Mouse (Mus musculus) olfactory bulb, adult 2 months (tissue): ENCODE data around the gene Siglec1. TPM values are rescaled to one million over a fixed set of nuclear protein-coding genes. Genes with fewer than 3 reads are reported as not detected.

ENCODE experiments used
- H3K27ac ChIP-seq: fragments of 200-500 bp; 2 replicates; pipeline ENCODE4 v1.5.1; 2012; ENCODE audit warnings: low read depth, low read length; ENCODE audit not compliant: insufficient read depth
- H3K4me1 ChIP-seq: fragments of 200-500 bp; 2 replicates; pipeline ENCODE4 v1.6.1; 2012; ENCODE audit warnings: low read length; ENCODE audit not compliant: control insufficient read depth, insufficient read depth
- H3K4me3 ChIP-seq: fragments of 200-500 bp; 2 replicates; pipeline ENCODE4 v1.5.1; 2012; ENCODE audit warnings: mild to moderate bottlenecking, low read depth, low read length, moderate library complexity; ENCODE audit not compliant: insufficient read depth
- CTCF ChIP-seq: fragments of 200-500 bp; IDR thresholded peaks from 2 replicates; pipeline ENCODE4 v1.5.1; 2012; ENCODE audit warnings: low read depth, mild to moderate bottlenecking, low read length, moderate library complexity; ENCODE audit not compliant: insufficient read depth
- POLR2A ChIP-seq: fragments of 200-500 bp; IDR thresholded peaks from 2 replicates; pipeline ENCODE4 v1.6.1; 2012; ENCODE audit warnings: mild to moderate bottlenecking, low read depth, low read length, moderate library complexity; ENCODE audit not compliant: insufficient read depth
- WGBS: fragments of 180-500 bp; shearing (Covaris S2); methylation state at CpG from one replicate; pipeline ENCODE4 v1.1.7; 2018; 5-methylcytosine and 5-hydroxymethylcytosine counted together
- polyA plus RNA-seq: library from polyadenylated mRNA; stranded (reverse); fragments of >200 nt; gene quantifications from 2 replicates; pipeline ENCODE4 v1.2.4, GENCODE M21; 2012; ENCODE audit warnings: low replicate concordance; ENCODE audit not compliant: missing spikeins, insufficient read depth, insufficient read length

Gene Siglec1
- not detected in 2 replicates for polyA plus RNA-seq

- 78% methylated on average over 11 of the region's 11 CpGs for whole genome bisulfite sequencing
- TF ChIP-seq POLR2A = no peak
- no peak for TF ChIP-seq CTCF
- no peaks in the 10 kb centered on the region for H3K4me1 ChIP-seq
- no peak within 1 kb of the TSS for H3K4me3 ChIP-seq
- H3K27ac ChIP-seq = no peak within 1 kb of the TSS
Observed at GRCm38 (mm10) chr2:131086667-131087390, at the start of gene Siglec1. Siglec1 (minus strand) TSS chr2:131086765.

- Histone ChIP-seq H3K27ac (no peak overlapping the region), H3K4me3 (no peak overlapping the region), H3K4me1 (no peaks in the 10 kb centered on the region)
- 83% methylated on average over 11 of the region's 11 CpGs for WGBS
- no peak for TF ChIP-seq POLR2A
- TF ChIP-seq CTCF = no peak
Observed at GRCm38 (mm10) chr2:131135521-131136139, 49.1 kb upstream of the Siglec1 start.

DNA sequence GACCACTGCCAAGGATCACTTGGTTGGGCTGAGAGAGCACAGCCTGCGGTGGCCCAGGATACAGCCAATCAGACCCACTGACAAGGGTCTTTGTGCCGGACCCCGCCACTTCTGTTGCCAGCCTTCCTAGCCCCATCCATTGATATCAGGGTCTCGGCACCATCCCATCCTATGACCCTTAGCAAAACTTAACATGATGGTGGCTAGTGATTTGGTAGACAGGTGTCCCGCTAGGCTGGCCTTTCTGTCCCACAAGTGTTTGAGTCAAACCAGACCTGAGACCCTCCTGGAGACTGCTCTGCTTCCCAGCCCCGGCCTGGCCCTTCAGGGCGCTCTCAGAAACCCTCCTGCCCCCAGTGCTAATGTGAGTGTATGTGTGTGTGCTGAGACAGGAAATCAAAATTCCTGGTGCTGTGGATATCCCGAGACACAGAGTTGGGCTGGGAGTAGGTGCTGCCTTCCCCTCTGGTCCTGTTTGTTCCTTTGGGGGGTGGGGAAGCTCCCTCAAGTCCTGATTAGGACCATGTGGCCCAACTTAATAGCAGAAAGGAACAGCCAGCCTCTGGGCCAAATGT is 48.3 kb upstream of the Siglec1 start:
- WGBS = 85% methylated on average over 8 of the region's 8 CpGs
- TF ChIP-seq POLR2A = no peak
- no peak for TF ChIP-seq CTCF
- H3K27ac ChIP-seq = no peak overlapping the region
- no peaks in the 10 kb centered on the region for H3K4me1 ChIP-seq
- H3K4me3 ChIP-seq = no peak overlapping the region

- 64% methylated on average over 1 of the region's 1 CpGs for WGBS
- Histone ChIP-seq H3K4me3 (no peak overlapping the region), H3K27ac (no peak overlapping the region), H3K4me1 (no peaks in the 10 kb centered on the region)
- TF ChIP-seq POLR2A = no peak
- no peak for TF ChIP-seq CTCF
Observed at GRCm38 (mm10) chr2:131134381-131134780, 47.8 kb upstream of the Siglec1 start.

- H3K4me1 ChIP-seq = no peaks in the 10 kb centered on the region
- no peak for TF ChIP-seq CTCF
- TF ChIP-seq POLR2A = no peak
- no peak within 1 kb of the TSS for H3K27ac ChIP-seq
- WGBS = 88% methylated on average over 9 of the region's 9 CpGs
- no peak within 1 kb of the TSS for H3K4me3 ChIP-seq
Observed at GRCm38 (mm10) chr2:131132930-131133547, 46.5 kb upstream of the Siglec1 start, which contains the start of gene Gm11037. Gm11037 (plus strand) TSS chr2:131133497.

- Histone ChIP-seq H3K4me3 (no peak overlapping the region), H3K4me1 (peaks cover 4% of the 10 kb centered on the region), H3K27ac (no peak overlapping the region)
- no peak for TF ChIP-seq POLR2A
- TF ChIP-seq CTCF = no peak
- 86% methylated on average over 10 of the region's 10 CpGs for WGBS
Observed at GRCm38 (mm10) chr2:131132111-131132888, 45.7 kb upstream of the Siglec1 start.

DNA sequence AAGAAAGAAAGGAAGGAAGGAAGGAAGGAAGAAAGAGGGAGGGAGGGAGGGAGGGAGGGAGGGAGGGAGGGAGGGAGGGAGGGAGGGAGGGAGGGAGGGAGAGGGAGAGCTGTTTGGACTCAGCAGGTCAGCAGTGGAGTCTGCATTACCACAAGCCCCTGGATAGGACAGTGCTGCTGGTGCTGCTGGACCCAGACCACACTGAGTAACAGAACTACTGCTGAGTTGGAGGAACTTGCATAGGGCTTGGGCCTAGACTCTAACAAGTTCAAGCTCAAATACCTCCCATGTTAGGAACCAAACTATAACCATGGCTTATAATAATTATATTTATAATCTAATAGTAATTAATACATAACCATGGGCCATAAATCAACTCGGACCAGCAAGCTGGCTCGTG is 44.3 kb upstream of the Siglec1 start:
- Histone ChIP-seq H3K4me3 (no peak overlapping the region), H3K4me1 (peaks cover 13% of the 10 kb centered on the region), H3K27ac (no peak overlapping the region)
- 91% methylated on average over 2 of the region's 2 CpGs for whole genome bisulfite sequencing
- TF ChIP-seq CTCF (no peak), POLR2A (no peak)

DNA sequence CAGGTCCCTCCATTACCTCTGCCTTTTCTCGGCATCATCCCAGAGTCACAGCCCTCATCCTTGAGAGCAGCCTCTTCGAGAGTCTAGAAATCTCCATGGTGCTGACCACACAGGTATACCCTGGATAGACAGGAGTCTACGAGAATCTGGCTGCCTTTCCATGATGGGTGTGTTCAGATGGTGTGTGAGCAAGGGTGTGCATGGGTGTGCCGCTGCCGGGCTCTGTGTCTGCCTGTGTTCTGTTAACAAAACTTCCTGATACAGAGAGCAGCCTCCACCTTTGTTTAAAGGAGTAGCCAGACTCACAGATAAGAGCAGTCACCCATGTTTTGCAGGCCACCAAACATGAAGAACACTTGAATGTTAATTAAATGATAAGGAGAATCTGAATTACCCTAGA is 43.3 kb upstream of the Siglec1 start:
- Histone ChIP-seq H3K4me3 (no peak overlapping the region), H3K27ac (no peak overlapping the region), H3K4me1 (peaks cover 13% of the 10 kb centered on the region)
- WGBS = 89% methylated on average over 5 of the region's 5 CpGs
- no peak for TF ChIP-seq CTCF
- no peak for TF ChIP-seq POLR2A

DNA sequence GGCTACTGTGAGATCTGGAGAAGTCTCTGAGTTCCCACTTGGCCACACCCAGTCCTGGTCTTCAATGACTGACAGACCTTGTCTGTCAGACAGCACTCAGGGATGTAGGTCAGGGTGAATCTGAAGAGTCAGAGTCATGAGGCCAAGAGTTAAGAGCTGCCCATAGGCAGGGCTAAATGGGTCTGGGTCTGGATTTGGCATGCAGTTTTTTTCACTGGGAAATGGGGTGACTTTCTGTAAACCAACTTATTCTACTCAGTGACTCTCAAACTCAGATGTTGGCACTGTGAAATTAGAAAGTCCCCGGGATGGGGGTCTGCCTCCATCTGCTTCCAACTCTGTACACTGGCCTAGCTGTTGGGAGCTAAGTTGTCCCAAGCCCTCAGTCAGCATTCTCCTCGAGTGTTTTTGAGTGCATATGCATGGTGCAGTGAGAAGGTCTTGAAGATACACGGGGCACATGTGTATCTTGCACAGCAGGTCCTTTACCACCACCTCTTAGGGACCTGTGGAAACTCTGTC is 42.1 kb upstream of the Siglec1 start:
- 81% methylated on average over 3 of the region's 3 CpGs for WGBS
- Histone ChIP-seq H3K4me3 (no peak overlapping the region), H3K4me1 (peaks cover 13% of the 10 kb centered on the region), H3K27ac (no peak overlapping the region)
- TF ChIP-seq CTCF = no peak
- TF ChIP-seq POLR2A = no peak
